Mouse (Mus musculus): ENCODE measurements around the gene Ppil2.

DNA sequence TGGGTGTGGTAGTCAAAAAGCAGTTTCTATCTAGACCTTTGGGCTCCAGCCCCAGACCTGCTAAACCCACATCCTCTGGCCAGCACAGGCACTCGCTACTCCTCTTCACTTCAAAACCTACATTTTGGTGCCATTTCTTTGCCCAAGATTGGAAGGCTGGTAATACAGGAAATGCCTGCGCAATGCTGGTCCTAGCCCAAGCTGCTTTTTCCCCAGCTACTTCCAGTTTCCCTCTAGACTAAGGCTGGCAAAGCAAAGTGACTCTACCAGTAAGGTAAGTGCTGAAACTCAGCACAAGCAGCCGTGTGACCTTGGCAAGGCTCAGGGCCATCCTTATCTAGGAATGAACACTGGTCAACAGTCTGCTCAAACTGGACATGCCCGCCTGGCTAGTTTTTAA lies 25.4 kb downstream of the Ppil2 start:
- TF ChIP-seq CTCF (IDR thresholded peaks at IDR 0.05; ENCODE audit: borderline replicate concordance, insufficient read depth, low read depth, low read length): no peak
- TF ChIP-seq POLR2A (IDR thresholded peaks at IDR 0.05; ENCODE audit: borderline replicate concordance, insufficient read depth, low read length): no peak

All from cerebellum, adult 2 months (tissue).